Mouse (Mus musculus) embryonic fibroblast, embryonic 13.5 days (primary cell): ENCODE measurements at regions not wholly inside any gene's neighbourhood (a gene's known extent, or its start where the extent isn't known, plus 50 kb on each side); places are given as distances from the start of the nearest gene placed in this dataset.

ENCODE experiments used
- H3K27ac ChIP-seq: 2 replicates; pipeline ENCODE4 v1.5.1; 2012; ENCODE audit warnings: low read length, control low read depth, inconsistent platforms; ENCODE audit not compliant: insufficient read depth
- H3K4me1 ChIP-seq: 2 replicates; pipeline ENCODE4 v1.6.1; 2011; ENCODE audit warnings: low read length; ENCODE audit not compliant: control insufficient read depth, insufficient read depth
- H3K4me3 ChIP-seq: 2 replicates; pipeline ENCODE4 v1.5.1; 2011; ENCODE audit warnings: mild to moderate bottlenecking, control low read depth, low read length; ENCODE audit not compliant: insufficient read depth
- CTCF ChIP-seq: IDR thresholded peaks from 2 replicates; pipeline ENCODE4 v1.5.1; 2011; ENCODE audit warnings: mild to moderate bottlenecking, control low read depth, low read length, moderate library complexity, borderline replicate concordance; ENCODE audit not compliant: insufficient read depth
- POLR2A ChIP-seq: IDR thresholded peaks from 2 replicates; pipeline ENCODE4 v1.6.1; 2011; ENCODE audit warnings: low read depth, mild to moderate bottlenecking, control low read depth, low read length, moderate library complexity

DNA sequence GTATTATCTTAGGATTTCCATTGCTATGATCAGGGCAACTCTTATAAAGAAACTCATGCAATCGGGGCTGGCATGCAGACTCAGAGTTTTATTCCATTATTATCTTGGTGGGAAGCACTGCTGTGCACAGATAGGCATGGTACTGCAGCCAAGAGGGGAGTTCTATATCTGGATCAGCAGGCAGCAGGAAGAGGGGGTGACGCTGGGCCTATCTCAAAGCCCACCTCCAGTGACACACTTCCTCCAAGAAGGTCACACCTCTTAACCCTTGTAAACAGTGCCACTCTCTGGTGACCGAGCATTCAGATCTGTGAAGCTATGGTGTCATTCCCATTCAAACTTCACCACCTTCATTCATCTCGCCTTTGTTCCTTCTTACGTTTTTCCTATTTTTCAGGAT lies 381.8 kb upstream of the Prickle1 start:
- H3K27ac ChIP-seq: no peak overlapping the region
- TF ChIP-seq CTCF: no peak
- no peak for TF ChIP-seq POLR2A
- no peak overlapping the region for H3K4me3 ChIP-seq

DNA sequence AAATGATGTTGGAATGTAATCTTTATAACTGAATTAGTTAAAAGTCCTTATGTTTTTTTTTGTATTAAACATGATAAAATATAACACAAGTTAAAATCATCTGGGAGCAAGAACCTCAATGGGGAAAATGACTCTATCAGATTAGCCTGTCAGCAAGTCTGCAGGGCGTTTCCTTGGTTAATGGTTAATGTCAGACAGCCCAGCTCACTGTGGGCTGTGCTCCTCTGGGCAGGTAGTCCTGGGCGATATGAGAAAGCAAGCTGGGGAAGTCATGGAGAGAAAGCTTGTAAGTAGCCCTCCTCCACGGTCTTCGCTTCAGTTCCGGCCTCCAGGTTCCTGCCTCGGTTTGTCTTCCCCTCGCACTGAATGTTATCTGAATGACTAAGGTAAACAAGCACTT lies 379.0 kb upstream of the Prickle1 start:
- H3K4me3 ChIP-seq: no peak overlapping the region
- no peak overlapping the region for H3K27ac ChIP-seq
- no peaks in the 10 kb centered on the region for H3K4me1 ChIP-seq
- TF ChIP-seq POLR2A: no peak
- TF ChIP-seq CTCF: no peak

More for the DNA sequence above, 381.8 kb upstream of the Prickle1 start:
- H3K4me1 ChIP-seq: no peaks in the 10 kb centered on the region

DNA sequence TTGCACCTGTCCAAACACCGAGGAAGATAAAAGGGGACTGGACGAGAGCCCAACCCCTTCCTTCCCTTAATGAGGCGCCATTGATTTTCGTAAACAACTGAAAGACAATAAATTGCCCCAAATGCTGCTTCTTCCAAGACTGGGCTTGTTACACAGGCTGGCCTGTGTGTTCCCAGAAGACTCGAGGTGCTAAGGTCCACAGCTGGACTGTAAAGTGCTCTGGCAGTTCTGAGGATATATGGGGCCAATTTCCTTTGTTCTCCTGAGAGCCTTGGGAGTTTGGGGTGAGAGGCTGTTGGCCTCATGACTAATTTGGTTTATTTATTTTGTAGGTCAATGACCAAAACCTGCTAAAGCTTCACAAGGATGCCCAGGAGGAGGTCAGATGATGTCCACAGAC lies 377.3 kb upstream of the Prickle1 start:
- Histone ChIP-seq H3K4me3 (no peak overlapping the region), H3K27ac (no peak overlapping the region), H3K4me1 (no peaks in the 10 kb centered on the region)
- no peak for TF ChIP-seq POLR2A
- no peak for TF ChIP-seq CTCF

DNA sequence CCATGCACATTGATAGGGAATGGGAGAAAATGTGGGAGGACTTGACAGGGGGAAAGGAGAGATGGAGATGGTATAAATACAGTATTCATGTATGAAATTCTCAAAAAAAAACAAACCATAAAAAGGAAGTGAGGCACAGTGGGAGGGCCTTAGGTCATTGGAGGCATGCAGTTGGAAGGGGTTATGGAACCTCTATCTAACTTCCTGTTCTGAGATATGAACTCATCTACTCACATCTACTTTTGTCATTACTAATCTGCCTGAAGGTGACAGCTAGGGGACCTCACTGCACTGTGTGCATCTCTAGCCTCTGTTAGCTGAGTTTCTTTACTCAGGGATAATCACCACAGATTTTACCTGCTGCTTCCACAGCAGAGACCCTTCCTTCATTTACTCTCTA lies 366.3 kb upstream of the Prickle1 start:
- Histone ChIP-seq H3K4me3 (no peak overlapping the region), H3K27ac (no peak overlapping the region), H3K4me1 (no peaks in the 10 kb centered on the region)
- no peak for TF ChIP-seq POLR2A
- TF ChIP-seq CTCF: no peak

DNA sequence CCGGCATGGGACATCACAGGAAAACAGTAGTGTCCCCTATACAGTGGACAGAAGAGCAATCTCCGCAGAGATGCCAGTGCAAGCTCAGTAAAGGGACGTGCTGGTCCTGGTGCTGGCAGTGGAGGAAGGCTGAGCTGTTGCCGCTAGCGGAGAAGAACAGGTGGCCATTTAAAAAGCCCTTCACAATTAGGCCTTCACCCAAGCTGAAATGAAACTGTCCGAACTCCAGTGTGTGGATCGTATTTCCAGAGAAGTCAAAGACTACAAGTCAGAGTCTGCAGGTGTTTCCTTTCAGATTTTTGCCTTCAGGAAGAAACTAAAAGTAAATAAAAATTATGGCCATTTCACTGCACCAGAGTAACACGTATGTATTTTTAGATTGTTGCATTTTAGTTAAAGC lies 364.2 kb upstream of the Prickle1 start:
- TF ChIP-seq CTCF: no peak
- TF ChIP-seq POLR2A: no peak
- Histone ChIP-seq H3K27ac (no peak overlapping the region), H3K4me1 (no peaks in the 10 kb centered on the region), H3K4me3 (no peak overlapping the region)

DNA sequence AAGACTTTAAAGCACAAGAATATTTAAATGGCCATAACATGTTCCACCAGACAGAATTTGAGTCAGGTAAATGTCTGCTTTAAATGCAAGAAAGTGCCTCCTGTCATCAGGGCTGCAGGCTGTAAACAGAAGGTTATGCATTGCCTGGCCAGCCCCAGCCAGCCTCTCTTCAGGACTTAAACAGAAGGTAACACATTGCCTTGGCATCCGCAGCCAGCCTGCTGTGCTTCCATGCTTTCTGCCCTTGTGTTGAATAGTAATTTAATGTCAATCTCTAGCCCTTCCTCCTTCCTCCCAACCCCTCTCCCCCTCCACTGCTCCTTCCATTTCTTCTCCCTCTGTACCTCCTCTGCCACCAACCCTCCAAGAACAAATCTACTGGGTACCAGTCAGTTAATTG lies 362.4 kb upstream of the Prickle1 start:
- TF ChIP-seq CTCF (no peak), POLR2A (no peak)

DNA sequence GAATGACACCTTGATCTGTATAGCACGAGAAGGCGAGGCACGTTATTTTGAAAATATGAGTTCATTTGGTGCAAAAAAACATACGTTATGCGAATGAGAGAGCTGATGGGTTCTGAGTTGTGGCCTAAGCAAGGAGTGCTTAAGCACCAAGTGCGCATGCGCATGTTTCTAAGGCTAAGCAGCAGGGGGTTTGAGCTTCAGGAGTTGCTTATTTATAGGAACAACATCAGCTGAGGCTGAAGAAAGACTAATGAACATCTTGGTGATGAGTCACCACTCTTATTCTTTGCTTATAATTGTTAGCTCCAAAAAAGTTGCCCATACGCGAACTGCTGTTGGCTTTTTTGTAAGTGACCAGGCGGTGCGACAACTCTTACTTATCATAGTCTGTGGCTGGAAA lies 361.1 kb upstream of the Prickle1 start:
- Histone ChIP-seq H3K4me3 (no peak overlapping the region), H3K4me1 (no peaks in the 10 kb centered on the region), H3K27ac (no peak overlapping the region)
- no peak for TF ChIP-seq CTCF
- TF ChIP-seq POLR2A: no peak

More for the DNA sequence above, 362.4 kb upstream of the Prickle1 start:
- Histone ChIP-seq H3K4me1 (no peaks in the 10 kb centered on the region), H3K27ac (no peak overlapping the region), H3K4me3 (no peak overlapping the region)

DNA sequence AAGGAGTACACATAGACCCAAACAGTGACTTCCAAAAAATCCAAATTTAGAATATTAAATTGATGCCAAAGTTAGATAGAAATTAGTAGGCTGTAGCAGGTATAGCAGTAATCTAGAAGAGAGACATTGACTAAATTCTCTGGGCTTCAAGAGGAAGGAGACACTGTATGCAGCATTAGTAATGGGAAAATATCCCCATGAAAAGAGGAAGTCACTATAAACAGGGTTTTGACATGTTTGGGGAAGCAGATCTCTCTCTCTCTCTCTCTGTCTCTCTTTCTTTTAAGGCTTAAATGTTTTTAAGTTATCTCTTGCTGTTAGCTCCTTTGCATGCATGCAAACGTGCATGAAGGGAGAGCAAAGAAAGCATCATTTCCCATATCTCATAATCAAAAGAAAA lies 357.9 kb upstream of the Prickle1 start:
- Histone ChIP-seq H3K27ac (no peak overlapping the region), H3K4me3 (no peak overlapping the region), H3K4me1 (no peaks in the 10 kb centered on the region)
- TF ChIP-seq POLR2A (no peak), CTCF (no peak)

DNA sequence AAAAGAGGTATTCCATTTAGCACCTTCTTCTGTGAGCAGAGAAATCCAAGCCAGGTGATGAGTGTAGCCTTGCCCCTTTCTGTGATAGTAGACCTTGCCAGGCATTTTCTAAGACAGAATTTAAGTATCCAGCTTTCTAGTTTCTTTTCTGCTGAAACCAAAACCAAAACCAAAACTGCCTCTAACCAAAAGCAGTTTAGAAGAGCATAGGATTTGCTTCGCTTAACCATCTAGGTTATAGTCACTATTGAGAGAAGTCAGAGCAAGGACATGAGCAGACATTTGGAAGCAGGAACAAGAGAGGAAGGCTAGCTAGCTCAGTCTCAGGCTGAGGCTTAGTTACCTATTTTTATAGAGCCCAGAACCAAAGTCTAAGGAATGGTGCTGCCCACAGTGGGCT lies 354.8 kb upstream of the Prickle1 start:
- no peak for TF ChIP-seq POLR2A
- TF ChIP-seq CTCF: no peak
- H3K4me1 ChIP-seq: no peaks in the 10 kb centered on the region
- H3K27ac ChIP-seq: no peak overlapping the region
- H3K4me3 ChIP-seq: no peak overlapping the region

DNA sequence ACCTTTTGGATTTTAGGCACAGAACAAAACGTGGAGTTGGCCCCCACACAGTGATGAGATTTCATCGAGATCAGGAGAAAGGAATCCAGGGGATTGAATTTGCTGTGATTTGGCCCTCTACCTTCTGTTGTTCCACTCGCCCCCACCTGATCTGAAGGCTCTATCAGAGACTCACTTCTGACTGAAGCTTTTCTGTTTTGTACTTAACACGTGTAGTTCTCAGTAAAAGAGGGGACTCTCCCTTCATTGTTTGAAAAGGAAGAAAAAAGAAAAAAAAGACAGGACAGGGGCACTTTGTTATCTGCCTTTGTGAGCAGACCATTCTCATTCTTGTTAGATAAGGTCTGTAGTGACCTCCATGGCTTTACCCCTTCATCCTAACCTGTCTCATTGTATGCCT lies 353.2 kb upstream of the Prickle1 start:
- Histone ChIP-seq H3K27ac (no peak overlapping the region), H3K4me3 (no peak overlapping the region), H3K4me1 (no peaks in the 10 kb centered on the region)
- TF ChIP-seq POLR2A: no peak
- no peak for TF ChIP-seq CTCF

DNA sequence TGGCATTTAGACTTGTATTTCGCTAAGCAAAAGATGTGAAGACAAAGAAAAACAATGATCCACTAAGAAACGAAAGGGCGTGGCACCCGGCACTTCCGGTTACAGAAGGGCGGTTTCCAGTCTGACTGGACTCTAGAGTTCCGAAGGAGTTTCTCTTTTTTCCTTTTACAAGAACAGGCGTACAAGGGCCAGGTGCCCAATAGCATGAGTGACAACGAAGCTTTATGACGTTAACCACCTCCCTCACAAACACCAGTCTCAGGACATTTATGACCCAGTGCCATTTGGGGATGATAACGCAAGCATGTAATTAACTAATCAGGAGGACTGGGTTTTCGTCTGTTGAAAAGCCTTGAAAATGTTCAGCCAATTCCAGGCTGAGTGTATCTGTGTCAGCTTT lies 347.9 kb upstream of the Prickle1 start:
- no peak overlapping the region for H3K27ac ChIP-seq
- no peak for TF ChIP-seq CTCF
- no peak for TF ChIP-seq POLR2A
- H3K4me1 ChIP-seq: no peaks in the 10 kb centered on the region
- no peak overlapping the region for H3K4me3 ChIP-seq
